Mouse (Mus musculus): ENCODE data around the gene Nckap5l. TPM values are rescaled to one million over a fixed set of nuclear protein-coding genes. Genes with fewer than 3 reads are reported as not detected.

Nckap5l gene
- polyA plus RNA-seq, 1 experiment from 2014 or later = 0.53 TPM

DNA sequence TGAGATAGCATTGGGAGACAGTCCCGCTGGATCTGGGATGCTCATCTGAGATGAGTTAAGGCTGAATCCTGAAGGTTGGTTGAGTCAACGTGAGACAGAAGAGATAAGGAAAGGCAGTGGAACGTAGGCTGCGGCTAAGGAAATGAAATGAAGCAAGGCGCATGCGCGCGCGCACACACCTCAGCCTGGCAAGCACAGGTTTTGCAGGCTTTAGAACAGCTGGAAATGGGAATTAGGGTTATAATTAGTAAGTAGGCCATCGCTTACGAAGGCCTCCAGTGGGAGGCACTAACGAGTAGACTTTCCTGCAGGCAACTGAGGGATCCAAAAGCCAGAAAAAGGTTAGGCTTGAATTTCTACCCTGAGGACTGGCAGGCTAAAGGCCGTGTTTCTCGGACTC is 45.8 kb downstream of the Nckap5l start:
- ATAC-seq = no peak
- WGBS (ENCODE audit: insufficient replicate concordance) = 61% methylated on average over 14 of the region's 14 CpGs
- no peak for DNase-seq

DNA sequence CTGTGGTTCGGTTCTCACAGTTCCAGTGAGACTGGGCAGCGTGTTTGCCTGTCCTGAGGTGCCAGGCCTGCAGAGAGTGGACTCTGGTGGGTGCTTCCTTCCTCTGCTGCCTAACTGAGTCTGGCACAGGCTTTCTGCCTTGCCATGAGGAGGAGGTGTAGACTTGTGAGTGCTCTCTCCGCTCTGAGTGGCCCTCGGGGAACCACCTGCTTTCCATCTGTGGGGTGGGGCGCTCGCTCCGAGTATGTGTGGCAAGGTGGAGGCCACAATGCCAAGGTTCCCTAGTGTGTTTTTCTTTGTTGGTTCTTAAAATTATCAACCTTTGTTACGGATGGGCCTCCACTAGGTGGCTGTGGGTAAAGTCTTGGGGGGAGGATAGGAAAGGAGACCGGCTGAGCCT is 48.7 kb downstream of the Nckap5l start:
- WGBS (ENCODE audit: insufficient replicate concordance) = 96% methylated on average over 9 of the region's 9 CpGs
- Histone ChIP-seq H3K27me3 (ENCODE audit: insufficient read depth, low read length) (no peaks in the 10 kb centered on the region), H3K9me3 (ENCODE audit: low read length) (no peaks in the 10 kb centered on the region), H3K4me2 (ENCODE audit: low read depth, low read length) (no peak overlapping the region), H3K27ac (ENCODE audit: low read depth) (no peak overlapping the region), H3K9ac (replicated peaks) (no peak overlapping the region), H3K36me3 (replicated peaks; ENCODE audit: insufficient read depth, low read length) (peaks cover 66% of the 10 kb centered on the region), H3K4me1 (ENCODE audit: insufficient read depth) (no peaks in the 10 kb centered on the region), H3K4me3 (ENCODE audit: low read depth, low read length) (no peak overlapping the region)
- ATAC-seq = no peak
- no peak for TF ChIP-seq CTCF (IDR thresholded peaks at IDR 0.05; ENCODE audit: low read depth)
- TF ChIP-seq EP300 (IDR thresholded peaks at IDR 0.05; ENCODE audit: low read depth) = no peak
- peak; percentile 12 for DNase-seq

More for the DNA sequence above, 45.8 kb downstream of the Nckap5l start:
- Histone ChIP-seq H3K4me3 (ENCODE audit: low read depth, low read length) (no peak overlapping the region), H3K27ac (ENCODE audit: low read depth) (no peak overlapping the region), H3K9ac (replicated peaks) (no peak overlapping the region), H3K36me3 (replicated peaks; ENCODE audit: insufficient read depth, low read length) (peaks cover 37% of the 10 kb centered on the region), H3K9me3 (ENCODE audit: low read length) (no peaks in the 10 kb centered on the region), H3K4me2 (ENCODE audit: low read depth, low read length) (no peak overlapping the region), H3K27me3 (ENCODE audit: insufficient read depth, low read length) (no peaks in the 10 kb centered on the region), H3K4me1 (ENCODE audit: insufficient read depth) (peaks cover 4% of the 10 kb centered on the region; the same call in 1 of the 2 replicates)
- TF ChIP-seq EP300 (IDR thresholded peaks at IDR 0.05; ENCODE audit: low read depth) (no peak), CTCF (IDR thresholded peaks at IDR 0.05; ENCODE audit: low read depth) (peak; percentile 23)

DNA sequence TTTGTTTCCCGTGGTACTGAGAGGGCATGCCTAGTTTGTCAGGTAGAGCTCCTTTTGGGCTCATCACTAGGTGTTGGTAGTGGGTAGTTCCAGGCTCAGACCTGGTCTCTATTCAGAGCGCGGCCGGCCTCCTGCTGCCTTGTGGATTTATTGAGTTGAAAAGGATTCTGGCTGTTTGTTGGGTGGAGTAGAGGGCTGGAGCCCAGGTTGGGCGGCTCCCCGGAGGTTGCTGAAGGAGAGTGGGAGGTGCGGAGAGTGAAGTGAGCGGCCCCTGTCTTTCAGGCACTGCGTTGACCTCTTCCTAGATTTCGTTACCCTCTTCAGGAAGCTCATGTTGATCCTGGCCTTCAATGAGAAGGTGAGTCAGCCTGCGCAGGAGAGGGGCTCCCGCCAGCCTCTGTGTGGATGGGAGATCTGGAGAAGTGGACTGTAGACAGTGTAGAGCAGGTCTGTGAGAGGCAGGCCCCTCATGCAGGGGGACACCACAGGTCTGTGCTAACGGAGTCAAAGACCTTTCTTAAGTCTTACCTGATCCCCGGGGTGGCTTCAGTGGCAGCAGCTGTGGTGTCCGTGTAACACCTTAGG is 50.5 kb downstream of the Nckap5l start:
- H3K4me3 ChIP-seq (ENCODE audit: low read depth, low read length) = no peak overlapping the region
- no peak for ATAC-seq
- no peaks in the 10 kb centered on the region for H3K4me1 ChIP-seq (ENCODE audit: insufficient read depth)
- H3K36me3 ChIP-seq (replicated peaks; ENCODE audit: insufficient read depth, low read length) = peaks cover 82% of the 10 kb centered on the region
- peak; percentile 12 for DNase-seq
- no peaks in the 10 kb centered on the region for H3K27me3 ChIP-seq (ENCODE audit: insufficient read depth, low read length)
- H3K4me2 ChIP-seq (ENCODE audit: low read depth, low read length) = no peak overlapping the region
- WGBS (ENCODE audit: insufficient replicate concordance) = 91% methylated on average over 15 of the region's 15 CpGs
- no peak overlapping the region for H3K27ac ChIP-seq (ENCODE audit: low read depth)
- TF ChIP-seq EP300 (IDR thresholded peaks at IDR 0.05; ENCODE audit: low read depth) (no peak), CTCF (IDR thresholded peaks at IDR 0.05; ENCODE audit: low read depth) (no peak)
- H3K9ac ChIP-seq (replicated peaks) = no peak overlapping the region
- H3K9me3 ChIP-seq (ENCODE audit: low read length) = no peaks in the 10 kb centered on the region

DNA sequence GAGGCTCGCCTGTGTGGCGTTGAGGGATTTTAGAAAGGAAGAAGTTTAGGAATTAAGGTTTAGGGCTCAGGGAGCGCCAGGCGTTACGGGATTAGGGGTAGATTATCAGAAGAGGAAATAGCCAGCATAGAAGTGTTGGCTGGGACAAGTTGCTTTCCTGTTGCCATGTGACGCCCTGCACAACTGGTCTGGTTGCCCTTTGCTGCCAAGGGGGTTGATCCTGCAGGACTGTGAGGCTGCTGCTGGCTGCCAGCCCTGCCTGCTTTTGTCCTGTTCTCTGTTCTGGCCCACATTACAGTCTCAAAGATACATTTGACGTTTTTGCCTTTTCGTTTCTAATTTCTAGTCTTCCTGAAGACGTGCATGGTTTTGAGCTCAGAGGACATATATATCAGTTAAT is 52.4 kb downstream of the Nckap5l start:
- Histone ChIP-seq H3K4me3 (ENCODE audit: low read depth, low read length) (no peak overlapping the region), H3K4me1 (ENCODE audit: insufficient read depth) (no peaks in the 10 kb centered on the region; the same call in 1 of the 2 replicates), H3K27ac (ENCODE audit: low read depth) (no peak overlapping the region), H3K9ac (replicated peaks) (no peak overlapping the region), H3K36me3 (replicated peaks; ENCODE audit: insufficient read depth, low read length) (peaks cover 90% of the 10 kb centered on the region), H3K27me3 (ENCODE audit: insufficient read depth, low read length) (no peaks in the 10 kb centered on the region), H3K4me2 (ENCODE audit: low read depth, low read length) (no peak overlapping the region), H3K9me3 (ENCODE audit: low read length) (no peaks in the 10 kb centered on the region)
- ATAC-seq (no peak), DNase-seq (no peak)
- TF ChIP-seq CTCF (IDR thresholded peaks at IDR 0.05; ENCODE audit: low read depth) = no peak
- no peak for TF ChIP-seq EP300 (IDR thresholded peaks at IDR 0.05; ENCODE audit: low read depth)
- 84% methylated on average over 9 of the region's 9 CpGs for WGBS (ENCODE audit: insufficient replicate concordance)

DNA sequence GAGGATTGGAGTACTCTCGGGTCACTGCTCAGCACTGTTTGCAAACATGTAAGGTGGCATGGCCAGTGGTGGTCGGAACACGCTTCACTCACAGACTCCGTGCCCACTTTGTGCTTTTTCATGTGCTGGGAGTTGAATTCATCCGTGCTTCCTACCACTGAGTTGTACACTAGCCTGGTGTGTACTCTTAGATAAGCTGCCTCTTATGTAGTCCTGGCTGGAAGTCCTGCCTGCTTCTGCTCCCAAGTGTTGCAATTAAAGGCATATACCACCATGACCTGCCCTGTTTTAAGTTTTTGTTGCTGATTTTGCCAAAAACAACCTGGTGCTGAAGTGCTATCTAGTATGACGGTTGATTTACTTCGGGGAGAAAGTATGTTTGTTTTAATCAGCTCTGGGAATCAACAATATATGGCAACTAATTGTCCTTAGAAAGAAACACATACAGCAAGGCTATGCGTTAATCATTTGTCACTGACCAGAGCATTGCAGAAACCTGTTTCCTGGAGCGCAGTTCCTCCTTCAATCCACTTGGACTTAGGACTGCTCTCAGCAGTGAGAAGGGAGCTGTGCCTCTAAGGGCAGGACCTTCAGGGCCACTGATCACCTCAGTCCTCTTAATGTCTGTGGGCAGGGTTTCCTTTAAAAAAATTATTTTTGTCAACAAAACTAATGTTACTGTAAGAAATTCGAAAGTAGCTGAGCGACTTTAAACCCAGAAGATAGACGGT is 54.2 kb downstream of the Nckap5l start:
- DNase-seq (no peak), ATAC-seq (peak; percentile 34)
- Histone ChIP-seq H3K4me2 (ENCODE audit: low read depth, low read length) (peak overlapping the region; percentile 32), H3K4me3 (ENCODE audit: low read depth, low read length) (no peak overlapping the region), H3K27ac (ENCODE audit: low read depth) (peak overlapping the region; percentile 55; the same call in 1 of the 2 replicates), H3K9ac (replicated peaks) (peak overlapping the region; percentile 35; the same call in 1 of the 2 replicates), H3K9me3 (ENCODE audit: low read length) (no peaks in the 10 kb centered on the region), H3K27me3 (ENCODE audit: insufficient read depth, low read length) (no peaks in the 10 kb centered on the region), H3K4me1 (ENCODE audit: insufficient read depth) (peaks cover 7% of the 10 kb centered on the region), H3K36me3 (replicated peaks; ENCODE audit: insufficient read depth, low read length) (peaks cover 76% of the 10 kb centered on the region)
- TF ChIP-seq EP300 (IDR thresholded peaks at IDR 0.05; ENCODE audit: low read depth) (no peak), CTCF (IDR thresholded peaks at IDR 0.05; ENCODE audit: low read depth) (no peak)
- WGBS (ENCODE audit: insufficient replicate concordance) = 70% methylated on average over 12 of the region's 12 CpGs

GRCm38 (mm10) chr15:99400602-99401001 is 56.9 kb downstream of the Nckap5l start:
- peaks cover 51% of the 10 kb centered on the region for H3K36me3 ChIP-seq (replicated peaks; ENCODE audit: insufficient read depth, low read length)
- H3K9me3 ChIP-seq (ENCODE audit: low read length) = no peaks in the 10 kb centered on the region
- ATAC-seq (no peak), DNase-seq (no peak)
- peaks cover 32% of the 10 kb centered on the region for H3K4me1 ChIP-seq (ENCODE audit: insufficient read depth)
- 77% methylated on average over 6 of the region's 6 CpGs for WGBS (ENCODE audit: insufficient replicate concordance)
- H3K9ac ChIP-seq (replicated peaks) = no peak overlapping the region
- TF ChIP-seq CTCF (IDR thresholded peaks at IDR 0.05; ENCODE audit: low read depth) = no peak
- TF ChIP-seq EP300 (IDR thresholded peaks at IDR 0.05; ENCODE audit: low read depth) = no peak
- no peak overlapping the region; the same call in 1 of the 2 replicates for H3K4me3 ChIP-seq (ENCODE audit: low read depth, low read length)
- no peak overlapping the region for H3K27ac ChIP-seq (ENCODE audit: low read depth)
- H3K4me2 ChIP-seq (ENCODE audit: low read depth, low read length) = peak overlapping the region; percentile 65
- no peaks in the 10 kb centered on the region for H3K27me3 ChIP-seq (ENCODE audit: insufficient read depth, low read length)
